Mouse (Mus musculus): ENCODE data around the gene 3110021N24Rik. TPM values are rescaled to one million over a fixed set of nuclear protein-coding genes. Genes with fewer than 3 reads are reported as not detected.

3110021N24Rik gene
- polyA plus RNA-seq, 1 experiment from 2014 or later: 1.4 TPM

DNA sequence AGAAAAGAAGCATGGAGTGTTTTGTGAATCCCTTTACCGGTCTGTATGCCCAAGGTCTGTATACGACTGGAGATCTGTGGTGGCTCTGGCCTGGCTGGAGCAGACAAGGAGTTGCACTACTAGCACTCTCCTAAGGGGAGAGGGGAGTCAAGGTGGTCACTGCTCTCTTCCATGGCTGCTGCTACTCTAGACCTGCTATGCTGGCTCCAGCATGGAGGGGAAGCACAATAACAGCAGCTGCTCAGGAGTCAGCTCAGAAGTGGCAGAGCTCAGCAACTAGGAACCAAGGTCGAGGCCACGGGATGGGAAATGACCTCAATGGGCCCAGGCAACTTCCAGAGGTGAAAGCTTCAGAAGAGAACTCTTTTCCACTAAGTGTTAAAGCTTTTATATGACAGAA, 91.7 kb downstream of the 3110021N24Rik start:
- H3K4me1 ChIP-seq: peaks cover 5% of the 10 kb centered on the region; the same call in 1 of the 2 replicates
- H3K36me3 ChIP-seq: peaks cover 17% of the 10 kb centered on the region

DNA sequence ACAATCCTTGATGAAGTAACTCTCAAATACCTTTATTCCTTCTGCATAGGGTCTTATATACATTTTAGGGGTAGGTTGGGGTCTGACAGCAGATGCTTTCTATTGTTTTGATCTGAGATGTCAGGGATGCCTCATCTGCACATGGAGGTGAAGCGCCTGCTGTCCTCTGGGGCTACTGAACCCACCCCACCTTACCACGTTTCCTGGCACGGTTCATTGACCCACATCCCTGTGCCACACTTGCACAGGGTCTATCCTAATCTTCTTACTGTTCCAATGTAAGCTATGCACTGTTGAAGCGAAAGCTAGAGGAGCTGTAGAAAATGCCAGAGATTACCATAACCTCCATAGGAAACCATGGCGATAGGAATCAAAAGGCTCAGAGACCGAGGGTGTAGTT, 92.1 kb downstream of the 3110021N24Rik start:
- no peak overlapping the region for H3K4me3 ChIP-seq
- H3K9me3 ChIP-seq (replicated peaks): no peaks in the 10 kb centered on the region
- DNase-seq (ENCODE audit: low spot score): no peak
- peaks cover 5% of the 10 kb centered on the region; the same call in 1 of the 2 replicates for H3K4me1 ChIP-seq
- H3K36me3 ChIP-seq: peaks cover 17% of the 10 kb centered on the region
- H3K27ac ChIP-seq (replicated peaks): no peak overlapping the region
- 64% methylated on average over 6 of the region's 6 CpGs for WGBS
- no peaks in the 10 kb centered on the region for H3K27me3 ChIP-seq (ENCODE audit: low read depth, poor library complexity, severe bottlenecking)

More for the DNA sequence above, 91.7 kb downstream of the 3110021N24Rik start:
- no peak for DNase-seq (ENCODE audit: low spot score)
- Histone ChIP-seq H3K4me3 (no peak overlapping the region), H3K27me3 (ENCODE audit: low read depth, poor library complexity, severe bottlenecking) (no peaks in the 10 kb centered on the region), H3K27ac (replicated peaks) (no peak overlapping the region), H3K9me3 (replicated peaks) (no peaks in the 10 kb centered on the region)
- 68% methylated on average over 4 of the region's 4 CpGs for WGBS

DNA sequence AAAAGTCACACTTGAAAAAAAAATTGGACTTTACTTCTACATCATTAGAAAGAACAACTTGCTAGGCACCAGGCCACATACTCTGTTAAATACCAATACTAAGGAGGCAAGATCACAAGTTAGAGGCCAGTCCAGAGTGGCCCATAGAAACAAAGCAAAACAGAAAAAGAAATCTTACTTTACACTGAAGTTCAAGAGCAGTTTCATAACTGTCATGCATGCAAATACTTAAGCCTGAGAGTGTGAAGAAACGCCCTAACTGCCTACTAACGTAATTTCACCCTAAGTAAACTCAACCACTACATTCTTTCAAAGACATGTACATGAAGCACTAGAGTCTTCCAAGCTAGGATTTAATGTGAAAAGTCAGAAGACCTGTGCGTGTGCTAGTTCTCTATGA, 106.2 kb downstream of the 3110021N24Rik start:
- Histone ChIP-seq H3K27me3 (ENCODE audit: low read depth, poor library complexity, severe bottlenecking) (no peaks in the 10 kb centered on the region), H3K9me3 (replicated peaks) (no peaks in the 10 kb centered on the region), H3K4me1 (no peaks in the 10 kb centered on the region; the same call in 1 of the 2 replicates), H3K27ac (replicated peaks) (no peak overlapping the region), H3K36me3 (peaks cover 99% of the 10 kb centered on the region), H3K4me3 (no peak overlapping the region)
- DNase-seq (ENCODE audit: low spot score): no peak
- WGBS: 96% methylated on average over 3 of the region's 3 CpGs

DNA sequence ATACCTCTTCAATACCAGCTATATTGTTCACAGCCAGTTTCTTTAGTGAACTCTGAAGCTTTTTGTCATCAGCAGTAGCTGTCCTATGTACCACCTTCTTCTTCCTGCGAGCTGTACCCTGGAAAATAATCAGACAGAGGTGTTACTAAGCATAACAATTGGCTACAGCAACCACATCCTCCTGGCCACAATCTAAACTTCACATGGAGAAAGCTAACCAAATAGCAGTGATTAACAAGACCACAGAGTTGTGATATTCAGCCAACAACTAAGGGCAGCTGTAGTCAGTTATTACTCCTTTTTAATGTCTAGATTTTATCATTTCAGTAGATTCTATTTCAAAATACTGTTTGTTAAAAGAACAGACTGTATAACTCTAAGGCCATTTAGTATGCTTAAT, 106.6 kb downstream of the 3110021N24Rik start:
- Histone ChIP-seq H3K9me3 (replicated peaks) (no peaks in the 10 kb centered on the region), H3K36me3 (peaks cover 97% of the 10 kb centered on the region), H3K27me3 (ENCODE audit: low read depth, poor library complexity, severe bottlenecking) (no peaks in the 10 kb centered on the region), H3K27ac (replicated peaks) (no peak overlapping the region), H3K4me3 (no peak overlapping the region), H3K4me1 (peaks cover 3% of the 10 kb centered on the region)
- 95% methylated on average over 1 of the region's 1 CpGs for WGBS
- DNase-seq (ENCODE audit: low spot score): no peak

DNA sequence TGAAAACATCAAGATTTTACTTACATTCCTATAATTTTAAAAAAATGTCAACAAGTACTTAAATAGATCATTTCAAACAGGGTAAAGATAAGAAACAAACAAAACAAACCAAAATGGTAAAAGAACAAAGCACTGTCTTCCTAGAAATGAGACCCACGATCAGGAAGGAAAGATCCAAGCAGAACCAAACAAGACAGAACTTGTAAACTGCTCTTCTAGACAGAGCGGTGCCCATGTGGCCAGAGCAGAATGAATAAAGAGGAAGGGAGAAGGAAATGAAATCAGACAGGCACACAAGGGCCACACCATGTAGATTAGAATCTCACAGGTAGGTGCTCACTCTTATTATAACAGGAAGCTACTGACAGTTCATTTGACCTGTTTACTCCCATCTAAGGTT, 107.2 kb downstream of the 3110021N24Rik start:
- H3K27me3 ChIP-seq (ENCODE audit: low read depth, poor library complexity, severe bottlenecking): no peaks in the 10 kb centered on the region
- H3K4me3 ChIP-seq: no peak overlapping the region
- WGBS: 93% methylated on average over 2 of the region's 2 CpGs
- peaks cover 9% of the 10 kb centered on the region for H3K4me1 ChIP-seq
- H3K27ac ChIP-seq (replicated peaks): no peak overlapping the region
- no peaks in the 10 kb centered on the region for H3K9me3 ChIP-seq (replicated peaks)
- H3K36me3 ChIP-seq: peaks cover 92% of the 10 kb centered on the region
- DNase-seq (ENCODE audit: low spot score): no peak

DNA sequence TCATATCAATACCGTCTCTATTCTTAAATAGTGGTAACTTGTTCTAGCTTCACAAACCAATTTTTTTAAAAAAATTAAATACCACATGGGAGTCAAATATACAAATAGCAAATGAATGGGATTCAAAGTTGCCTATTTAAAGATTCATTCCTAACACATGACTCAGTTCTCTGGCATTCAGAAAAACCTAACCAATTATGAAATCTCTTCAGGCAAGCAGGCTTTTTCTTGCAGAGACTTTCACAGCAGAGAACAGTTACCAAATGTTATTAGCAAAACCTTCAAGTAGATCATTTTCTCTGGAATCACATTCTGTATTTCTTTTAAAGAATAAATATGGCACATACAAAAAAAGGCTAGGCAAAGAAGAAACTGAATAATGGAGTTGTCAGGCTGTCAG, 111.2 kb downstream of the 3110021N24Rik start:
- no peak for DNase-seq (ENCODE audit: low spot score)
- peaks cover 51% of the 10 kb centered on the region for H3K36me3 ChIP-seq
- no peak overlapping the region for H3K27ac ChIP-seq (replicated peaks)
- H3K4me1 ChIP-seq: peaks cover 24% of the 10 kb centered on the region
- no peak overlapping the region for H3K4me3 ChIP-seq
- 87% methylated on average over 1 of the region's 1 CpGs for WGBS
- no peaks in the 10 kb centered on the region for H3K9me3 ChIP-seq (replicated peaks)
- H3K27me3 ChIP-seq (ENCODE audit: low read depth, poor library complexity, severe bottlenecking): no peaks in the 10 kb centered on the region

Other genes with a start within 250 kb of the 3110021N24Rik start
- 124 TPM in 2 replicates for gene Prpf38a, start 140.3 kb upstream of the 3110021N24Rik start, polyA plus RNA-seq (2016; fragmentation: Nextera tagmentation; extraction: Ambion mirVana)
- gene Orc1, start 140.2 kb upstream of the 3110021N24Rik start, polyA plus RNA-seq (2016; fragmentation: Nextera tagmentation; extraction: Ambion mirVana): 20.5 and 24.9 TPM in 2 replicates
- gene Cc2d1b, start 99.7 kb upstream of the 3110021N24Rik start, polyA plus RNA-seq (2016; fragmentation: Nextera tagmentation; extraction: Ambion mirVana): 20.9 and 21.3 TPM in 2 replicates
- 3.9 and 4.5 TPM in 2 replicates for gene Zfyve9, start 61.1 kb downstream of the 3110021N24Rik start, polyA plus RNA-seq (2016; fragmentation: Nextera tagmentation; extraction: Ambion mirVana)
- gene Btf3l4, start 114.0 kb downstream of the 3110021N24Rik start, polyA plus RNA-seq (2016; fragmentation: Nextera tagmentation; extraction: Ambion mirVana): 213 and 242 TPM in 2 replicates
- 93.5 and 102 TPM in 2 replicates for gene Txndc12, start 115.0 kb downstream of the 3110021N24Rik start, polyA plus RNA-seq (2016; fragmentation: Nextera tagmentation; extraction: Ambion mirVana)
- gene Kti12, start 128.1 kb downstream of the 3110021N24Rik start, polyA plus RNA-seq (2016; fragmentation: Nextera tagmentation; extraction: Ambion mirVana): 53.4 and 62.2 TPM in 2 replicates
- 1.5 and 1.8 TPM in 2 replicates for gene A730015C16Rik, start 129.0 kb downstream of the 3110021N24Rik start, polyA plus RNA-seq (2016; fragmentation: Nextera tagmentation; extraction: Ambion mirVana)
- 32.6 and 32.8 TPM in 2 replicates for gene Rab3b, start 159.4 kb downstream of the 3110021N24Rik start, polyA plus RNA-seq (2016; fragmentation: Nextera tagmentation; extraction: Ambion mirVana)

All from midbrain, embryonic 10.5 days (tissue).